Mouse (Mus musculus) myocyte (in vitro differentiated cells): ENCODE data around the gene Ccnd3.

ENCODE experiments used
- MYOD1 ChIP-seq, 3 experiments: IDR thresholded peaks; one replicate each; pipeline ENCODE4 v1.6.1; 2011; ENCODE audit warnings: control low read depth in 2 of 3, low read depth in 2 of 3, mild to moderate bottlenecking in 2 of 3, moderate library complexity in 1 of 3; ENCODE audit not compliant: insufficient read length in 2 of 3, control insufficient read depth in 1 of 3
- POLR2A ChIP-seq: IDR thresholded peaks from one replicate; pipeline ENCODE4 v1.6.1; 2011; ENCODE audit warnings: low read depth, mild to moderate bottlenecking, control low read depth, moderate library complexity; ENCODE audit not compliant: insufficient read length

- TF ChIP-seq MYOD1 (IDR thresholded peaks at IDR 0.05; ENCODE audit: control insufficient read depth in 1 of 3, insufficient read length in 2 of 3, low read depth in 2 of 3) (no peak), POLR2A (no peak)
Measured at GRCm38 (mm10) chr17:47559726-47560125, 54.9 kb downstream of the Ccnd3 start.
